Mouse (Mus musculus) cerebellum, adult 2 months (tissue): ENCODE measurements at regions not wholly inside any gene's neighbourhood (a gene's known extent, or its start where the extent isn't known, plus 50 kb on each side); places are given as distances from the start of the nearest gene placed in this dataset.

ENCODE experiments used
- CTCF ChIP-seq: fragments of 200-500 bp; IDR thresholded peaks from 2 replicates; pipeline ENCODE4 v1.5.1; 2011; ENCODE audit warnings: low read depth, mild to moderate bottlenecking, control low read depth, low read length, moderate library complexity, borderline replicate concordance; ENCODE audit not compliant: insufficient read depth
- POLR2A ChIP-seq: fragments of 200-500 bp; IDR thresholded peaks from 2 replicates; pipeline ENCODE4 v1.6.1; 2011; ENCODE audit warnings: low read length, control low read depth, borderline replicate concordance; ENCODE audit not compliant: insufficient read depth

- TF ChIP-seq POLR2A (no peak), CTCF (no peak)
These were observed 130.6 kb upstream of the Ptprt start for GRCm38 (mm10) chr2:162791374-162792098.
